Mouse (Mus musculus) lung, embryonic 14.5 days (tissue): Measurements from ENCODE around the gene Evl. TPM values are rescaled to one million over a fixed set of nuclear protein-coding genes. Genes with fewer than 3 reads are reported as not detected.

Experiments
- ATAC-seq: fragments of 200-750 bp; cut with Nextera tagmentation; 2 replicates; pipeline ENCODE4 v1.8.0; 2017; ENCODE audit warnings: mild to moderate bottlenecking, moderate TSS enrichment, moderate library complexity; ENCODE audit not compliant: insufficient read depth
- DNase-seq: peaks from one replicate; pipeline ENCODE4 v3.0.0-alpha.2; 2015
- H3K27ac ChIP-seq: fragments of 300-500 bp; sonication (generic); 2 replicates; pipeline ENCODE4 v1.5.1; 2014; ENCODE audit warnings: low read depth, mild to moderate bottlenecking, moderate library complexity
- H3K27me3 ChIP-seq: fragments of 300-500 bp; sonication (generic); 2 replicates; pipeline ENCODE4 v1.6.1; 2014; ENCODE audit warnings: low read length, control low read depth; ENCODE audit not compliant: insufficient read depth
- H3K36me3 ChIP-seq: fragments of 300-500 bp; sonication (generic); 2 replicates; pipeline ENCODE4 v1.6.1; 2014; ENCODE audit warnings: control low read depth; ENCODE audit not compliant: insufficient read depth
- H3K4me1 ChIP-seq: fragments of 300-500 bp; sonication (generic); 2 replicates; pipeline ENCODE4 v1.6.1; 2014; ENCODE audit warnings: antibody characterized with exemption, control low read depth; ENCODE audit not compliant: insufficient read depth
- H3K4me2 ChIP-seq: fragments of 300-500 bp; sonication (generic); 2 replicates; pipeline ENCODE4 v1.6.1; 2014; ENCODE audit warnings: mild to moderate bottlenecking
- H3K4me3 ChIP-seq: fragments of 300-500 bp; sonication (generic); 2 replicates; pipeline ENCODE4 v1.5.1; 2014; ENCODE audit warnings: low read depth, low read length
- H3K9ac ChIP-seq: fragments of 300-500 bp; sonication (generic); 2 replicates; pipeline ENCODE4 v1.6.1; 2014
- H3K9me3 ChIP-seq: fragments of 300-500 bp; sonication (generic); 2 replicates; pipeline ENCODE4 v1.6.1; 2016; ENCODE audit warnings: low read depth, low read length, control low read depth
- CTCF ChIP-seq: IDR thresholded peaks from 2 replicates; pipeline ENCODE4 v1.5.1; 2016; ENCODE audit warnings: antibody characterized with exemption, low read depth
- WGBS: fragments of 180-500 bp; shearing (Covaris S2); extraction: QIAGEN DNeasy Blood & Tissue Kit; methylation state at CpG from one replicate; pipeline ENCODE4 v1.1.7; 2014; 5-methylcytosine and 5-hydroxymethylcytosine counted together
- polyA plus RNA-seq: library from polyadenylated mRNA; unstranded; fragments of >200 nt; fragmentation: Nextera tagmentation; extraction: Ambion mirVana; gene quantifications from 2 replicates; pipeline ENCODE4 v1.2.1, GENCODE M21; 2014

Gene Evl
- polyA plus RNA-seq, 1 experiment from 2014 or later: 88.7 TPM

- no peak for ATAC-seq
- H3K9me3 ChIP-seq: no peaks in the 10 kb centered on the region
- H3K4me1 ChIP-seq: no peaks in the 10 kb centered on the region
- H3K27ac ChIP-seq: no peak overlapping the region
- H3K4me2 ChIP-seq: no peak overlapping the region
- no peak overlapping the region for H3K4me3 ChIP-seq
- H3K27me3 ChIP-seq: no peaks in the 10 kb centered on the region
- no peak overlapping the region for H3K9ac ChIP-seq
- no peak for DNase-seq
- peaks cover 39% of the 10 kb centered on the region for H3K36me3 ChIP-seq
- no peak for TF ChIP-seq CTCF
- 72% methylated on average over 2 of the region's 2 CpGs for WGBS
Observed at GRCm38 (mm10) chr12:108671541-108671940, 117.0 kb downstream of the Evl start.

- no peak overlapping the region for H3K4me2 ChIP-seq
- peaks cover 51% of the 10 kb centered on the region for H3K36me3 ChIP-seq
- TF ChIP-seq CTCF: no peak
- H3K9me3 ChIP-seq: no peaks in the 10 kb centered on the region
- ATAC-seq: no peak
- H3K27me3 ChIP-seq: no peaks in the 10 kb centered on the region
- WGBS: 77% methylated on average over 4 of the region's 4 CpGs
- H3K4me3 ChIP-seq: no peak overlapping the region
- no peak overlapping the region for H3K27ac ChIP-seq
- no peak for DNase-seq
- H3K4me1 ChIP-seq: no peaks in the 10 kb centered on the region
- no peak overlapping the region for H3K9ac ChIP-seq
Observed at GRCm38 (mm10) chr12:108672908-108673307, 118.4 kb downstream of the Evl start.

GRCm38 (mm10) chr12:108673546-108673945 is 119.0 kb downstream of the Evl start:
- Histone ChIP-seq H3K9me3 (no peaks in the 10 kb centered on the region), H3K4me1 (no peaks in the 10 kb centered on the region), H3K9ac (no peak overlapping the region), H3K36me3 (peaks cover 54% of the 10 kb centered on the region), H3K4me2 (no peak overlapping the region), H3K27me3 (no peaks in the 10 kb centered on the region), H3K27ac (no peak overlapping the region), H3K4me3 (no peak overlapping the region)
- WGBS: 83% methylated on average over 3 of the region's 3 CpGs
- no peak for TF ChIP-seq CTCF
- no peak for DNase-seq
- no peak for ATAC-seq

- H3K4me1 ChIP-seq: no peaks in the 10 kb centered on the region
- no peak overlapping the region for H3K4me3 ChIP-seq
- no peak overlapping the region for H3K27ac ChIP-seq
- ATAC-seq (0 out of 2 replicates have a peak, but pooled peaks have one; percentile 37), DNase-seq (peak; percentile 24)
- no peak overlapping the region for H3K9ac ChIP-seq
- H3K4me2 ChIP-seq: no peak overlapping the region
- H3K27me3 ChIP-seq: no peaks in the 10 kb centered on the region
- H3K9me3 ChIP-seq: no peaks in the 10 kb centered on the region
- peaks cover 62% of the 10 kb centered on the region for H3K36me3 ChIP-seq
- TF ChIP-seq CTCF: no peak
- WGBS: 75% methylated on average over 4 of the region's 4 CpGs
Observed at GRCm38 (mm10) chr12:108674502-108674901, 120.0 kb downstream of the Evl start.

- no peak for TF ChIP-seq CTCF
- no peak for ATAC-seq
- WGBS: 89% methylated on average over 2 of the region's 2 CpGs
- DNase-seq: no peak
- no peak overlapping the region for H3K9ac ChIP-seq
- no peaks in the 10 kb centered on the region for H3K27me3 ChIP-seq
- no peak overlapping the region for H3K27ac ChIP-seq
- peaks cover 62% of the 10 kb centered on the region for H3K36me3 ChIP-seq
- no peak overlapping the region for H3K4me3 ChIP-seq
- no peak overlapping the region for H3K4me2 ChIP-seq
- H3K4me1 ChIP-seq: no peaks in the 10 kb centered on the region
- H3K9me3 ChIP-seq: no peaks in the 10 kb centered on the region
Observed at GRCm38 (mm10) chr12:108674916-108675315, 120.4 kb downstream of the Evl start.

GRCm38 (mm10) chr12:108675614-108676401 is 121.3 kb downstream of the Evl start:
- no peaks in the 10 kb centered on the region for H3K9me3 ChIP-seq
- WGBS: 72% methylated on average over 8 of the region's 8 CpGs
- no peak overlapping the region for H3K4me2 ChIP-seq
- ATAC-seq: no peak
- DNase-seq: no peak
- peak overlapping the region; percentile 9; the same call in 1 of the 2 replicates for H3K27ac ChIP-seq
- H3K36me3 ChIP-seq: peaks cover 66% of the 10 kb centered on the region
- TF ChIP-seq CTCF: peak; percentile 37; the same call in 1 of the 2 replicates
- H3K4me1 ChIP-seq: no peaks in the 10 kb centered on the region
- H3K27me3 ChIP-seq: no peaks in the 10 kb centered on the region
- H3K4me3 ChIP-seq: no peak overlapping the region
- no peak overlapping the region for H3K9ac ChIP-seq

GRCm38 (mm10) chr12:108677116-108677515 is 122.6 kb downstream of the Evl start:
- Histone ChIP-seq H3K4me1 (no peaks in the 10 kb centered on the region), H3K9me3 (no peaks in the 10 kb centered on the region), H3K27me3 (no peaks in the 10 kb centered on the region), H3K9ac (no peak overlapping the region), H3K27ac (no peak overlapping the region), H3K4me2 (no peak overlapping the region), H3K4me3 (no peak overlapping the region), H3K36me3 (peaks cover 77% of the 10 kb centered on the region)
- no peak for TF ChIP-seq CTCF
- 86% methylated on average over 5 of the region's 5 CpGs for WGBS
- ATAC-seq: no peak
- DNase-seq: no peak
